Mouse (Mus musculus): Measurements from ENCODE around the gene Pinlyp.

DNA sequence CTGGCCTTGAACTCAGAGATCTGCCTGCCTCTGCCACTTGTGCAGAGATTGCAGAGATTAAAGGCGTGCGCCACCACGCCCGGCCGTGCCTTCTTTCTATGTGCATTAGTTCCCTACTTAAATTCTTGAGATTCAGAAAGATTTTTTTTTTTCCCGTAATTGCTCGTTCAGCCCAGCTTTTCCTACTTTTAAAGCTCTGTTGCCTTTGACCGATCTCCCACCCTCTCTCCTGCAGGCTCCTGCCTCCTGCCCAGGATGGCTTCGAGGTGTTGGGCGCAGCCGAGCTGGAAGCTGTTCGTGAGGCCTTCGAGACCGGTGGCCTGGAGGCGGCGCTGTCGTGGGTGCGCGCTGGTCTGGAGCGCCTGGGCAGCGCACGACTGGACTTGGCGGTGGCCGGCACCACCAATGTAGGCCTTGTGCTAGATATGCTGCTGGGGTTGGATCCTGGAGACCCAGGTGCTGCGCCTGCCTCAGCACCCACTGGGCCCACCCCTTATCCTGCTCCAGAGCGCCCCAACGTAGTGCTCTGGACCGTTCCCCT lies 12.8 kb downstream of the Pinlyp start:
- TF ChIP-seq POLR2A (IDR thresholded peaks at IDR 0.05; ENCODE audit: low read depth, low read length): no peak
- no peak for TF ChIP-seq CTCF (conservative IDR thresholded peaks at IDR 0.05; ENCODE audit: insufficient read depth, insufficient read length, low read depth, low read length)

All from kidney, adult 2 months (tissue).